Mouse (Mus musculus) embryonic fibroblast, embryonic 13.5 days (primary cell): Measurements from ENCODE around the gene Dpf3.

ENCODE experiments used
- CTCF ChIP-seq: IDR thresholded peaks from 2 replicates; pipeline ENCODE4 v1.5.1; 2011; ENCODE audit warnings: mild to moderate bottlenecking, control low read depth, low read length, moderate library complexity, borderline replicate concordance; ENCODE audit not compliant: insufficient read depth
- POLR2A ChIP-seq: IDR thresholded peaks from 2 replicates; pipeline ENCODE4 v1.6.1; 2011; ENCODE audit warnings: low read depth, mild to moderate bottlenecking, control low read depth, low read length, moderate library complexity

DNA sequence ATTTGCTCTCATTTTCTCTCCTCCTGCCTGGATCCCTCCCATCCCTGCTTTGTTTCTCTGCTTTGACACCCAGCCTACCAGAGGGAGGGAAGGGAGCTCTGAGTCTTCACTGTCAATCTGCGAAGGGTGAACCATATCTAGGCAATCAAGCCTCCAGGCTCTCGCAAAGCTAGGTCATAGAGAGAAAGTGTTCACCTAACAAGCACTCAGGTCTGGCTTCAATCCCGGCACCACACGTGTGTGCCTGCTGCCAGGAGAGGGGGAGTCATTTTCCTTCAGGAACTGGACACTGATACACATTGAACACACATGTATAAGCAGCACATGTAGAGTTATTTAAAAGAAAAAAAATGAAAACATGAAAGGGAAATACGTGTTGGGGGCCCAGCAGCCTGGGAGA, 254.6 kb downstream of the Dpf3 start:
- no peak for TF ChIP-seq POLR2A
- TF ChIP-seq CTCF = no peak
